In the genomic region with DNA sequence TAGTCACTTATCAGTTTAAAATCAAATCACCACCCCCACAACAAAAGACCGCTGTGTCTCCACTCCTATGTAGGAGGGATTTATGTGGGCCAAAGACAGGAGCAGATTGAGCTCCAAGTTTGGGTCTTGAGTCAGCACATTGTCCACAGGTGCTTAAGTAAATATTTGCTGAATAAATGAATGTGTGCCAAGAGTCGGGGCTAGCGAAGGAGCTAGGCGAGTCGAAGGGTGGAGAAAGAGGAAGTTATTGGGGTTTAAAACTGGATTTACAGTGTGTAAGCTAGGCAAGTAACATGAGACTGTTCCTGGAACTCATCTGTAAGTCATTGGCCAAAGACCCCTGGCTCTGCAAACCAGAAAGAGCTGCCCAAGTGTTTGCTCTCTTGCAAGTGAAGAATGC, we compare ENCODE assay signal across 14 mouse cellular contexts.
DNase-seq lines count a peak whose midpoint lies in the region; ATAC-seq and TF ChIP-seq lines count a peak whose summit lies in the region.
"Had no signal": no experiment of that assay in that cellular context is flagged by ENCODE, and none has a peak within 500 bp of the region (broad histone marks: within the 10 kb centered on the region; RNA-seq: fewer than 3 reads in every experiment).

No protein-coding gene starts in this region.

- peak; percentile 10 for DNase-seq in kidney, adult 18-20 months
- no peak for DNase-seq in kidney, postnatal 14 days
- DNase-seq in testis, postnatal 10 days (ENCODE audit: low spot score): no peak
- peak; percentile 62 for DNase-seq in yolk sac, embryonic 10.5 days (ENCODE audit: low spot score)
- no peak for DNase-seq in heart, embryonic 10.5 days (ENCODE audit: low spot score)
- no peak for DNase-seq in right cerebral cortex, postnatal 36 days (ENCODE audit: low spot score in 2 of 2)
- DNase-seq: adrenal gland, postnatal 14 days; cerebellum, postnatal 25 days; gastrocnemius, postnatal 14 days; layer of hippocampus, adult 9-11 months had no signal

- H3K27ac ChIP-seq in testis, adult 2 months (ENCODE audit: control insufficient read depth, insufficient read depth, low read depth, low read length): peak overlapping the region; percentile 29; the same call in 1 of the 2 replicates
- peak overlapping the region; percentile 62 for H3K27ac ChIP-seq in lung, embryonic 16.5 days (ENCODE audit: low read length)
- H3K27ac ChIP-seq in heart, embryonic 10.5 days: no peak overlapping the region
- H3K27ac ChIP-seq: hindbrain, embryonic 15.5 days had no signal

- TF ChIP-seq CTCF in testis, adult 2 months (IDR thresholded peaks at IDR 0.05; ENCODE audit: control insufficient read depth, insufficient read depth, insufficient replicate concordance, low read depth, low read length): no peak

- peak; percentile 70 for ATAC-seq in lung, embryonic 16.5 days (ENCODE audit: low read depth)
- ATAC-seq: forebrain, embryonic 14.5 days had no signal

- 34% methylated on average over 5 of the region's 5 CpGs for WGBS in lung, embryonic 16.5 days
- WGBS in heart, embryonic 10.5 days: 81% methylated on average over 5 of the region's 5 CpGs

- H3K4me1 ChIP-seq in testis, adult 2 months (ENCODE audit: control insufficient read depth, insufficient read depth, low read length): peaks cover 7% of the 10 kb centered on the region
- peaks cover 18% of the 10 kb centered on the region for H3K4me1 ChIP-seq in lung, embryonic 16.5 days (replicated peaks; ENCODE audit: control insufficient read depth, insufficient read depth, low read length)
- H3K4me1 ChIP-seq in heart, embryonic 10.5 days: peaks cover 57% of the 10 kb centered on the region

- TF ChIP-seq POLR2A in testis, adult 2 months (IDR thresholded peaks at IDR 0.05; ENCODE audit: control insufficient read depth, low read depth, low read length): no peak

- H3K9ac ChIP-seq in lung, embryonic 16.5 days (ENCODE audit: low read length): no peak overlapping the region
- H3K9ac ChIP-seq: hindbrain, embryonic 15.5 days had no signal

- H3K4me2 ChIP-seq in lung, embryonic 16.5 days (ENCODE audit: low read depth, low read length): no peak overlapping the region
- H3K4me2 ChIP-seq: hindbrain, embryonic 15.5 days had no signal

- no peaks in the 10 kb centered on the region for H3K36me3 ChIP-seq in testis, adult 2 months (ENCODE audit: control insufficient read depth, insufficient read depth, low read length)
- H3K36me3 ChIP-seq in lung, embryonic 16.5 days (ENCODE audit: control insufficient read depth, insufficient read depth, low read length): no peaks in the 10 kb centered on the region
- no peaks in the 10 kb centered on the region for H3K36me3 ChIP-seq in heart, embryonic 10.5 days
- H3K36me3 ChIP-seq: hindbrain, embryonic 15.5 days had no signal

- H3K9me3 ChIP-seq in lung, embryonic 16.5 days (ENCODE audit: control insufficient read depth, low read length): no peaks in the 10 kb centered on the region
- no peaks in the 10 kb centered on the region for H3K9me3 ChIP-seq in heart, embryonic 10.5 days
- H3K9me3 ChIP-seq: hindbrain, embryonic 15.5 days had no signal

- H3K27me3 ChIP-seq in testis, adult 2 months (ENCODE audit: control insufficient read depth, insufficient read depth, low read length): no peaks in the 10 kb centered on the region
- H3K27me3 ChIP-seq in lung, embryonic 16.5 days (ENCODE audit: control insufficient read depth, insufficient read depth, low read depth, low read length): no peaks in the 10 kb centered on the region
- peaks cover 30% of the 10 kb centered on the region for H3K27me3 ChIP-seq in heart, embryonic 10.5 days (ENCODE audit: insufficient read depth, poor library complexity, severe bottlenecking)
- H3K27me3 ChIP-seq: hindbrain, embryonic 15.5 days had no signal

- no peak overlapping the region for H3K4me3 ChIP-seq in testis, adult 2 months (ENCODE audit: control insufficient read depth, low read depth, low read length)
- H3K4me3 ChIP-seq in lung, embryonic 16.5 days (ENCODE audit: low read length): no peak overlapping the region
- no peak overlapping the region for H3K4me3 ChIP-seq in heart, embryonic 10.5 days
- H3K4me3 ChIP-seq: hindbrain, embryonic 15.5 days had no signal

Comparison
In these comparisons a context has a peak if more than half of its experiments do, and no peak if none do; other contexts are left out.
1. DNase-seq: peak in kidney, adult 18-20 months (single experiment) and yolk sac, embryonic 10.5 days (single experiment); none in kidney, postnatal 14 days (single experiment), testis, postnatal 10 days (single experiment), heart, embryonic 10.5 days (single experiment) and right cerebral cortex, postnatal 36 days (0 of 2).